8 mouse cellular contexts compared by ENCODE assay signal in genomic region chr17:78736473-78736988, GRCm38 (mm10). TPM values are rescaled to one million over a fixed set of nuclear protein-coding genes. Genes with fewer than 3 reads are reported as not detected.
A peak's percentile ranks its signal among the peaks of the same experiment; 100 is the strongest.
DNase-seq lines count a peak whose midpoint lies in the region; ATAC-seq and TF ChIP-seq lines count a peak whose summit lies in the region.

No protein-coding gene starts in this region.

- H3K27ac ChIP-seq in brown adipose tissue, adult 24 weeks (replicated peaks; ENCODE audit: low read depth, low read length): peak overlapping the region; percentile 77
- peak overlapping the region; percentile 98 for H3K27ac ChIP-seq in heart, embryonic 15.5 days
- H3K27ac ChIP-seq in liver, embryonic 14.5 days: peak overlapping the region; percentile 74
- H3K27ac ChIP-seq in neural tube, embryonic 11.5 days (ENCODE audit: low read depth, low read length): peak overlapping the region; percentile 72
- peak overlapping the region; percentile 93 for H3K27ac ChIP-seq in stomach, postnatal 0 days (replicated peaks)

- H3K4me1 ChIP-seq in brown adipose tissue, adult 24 weeks (ENCODE audit: control insufficient read depth, insufficient read depth, insufficient read length, low read length): peaks cover 14% of the 10 kb centered on the region; the same call in 1 of the 2 replicates
- H3K4me1 ChIP-seq in heart, embryonic 15.5 days (replicated peaks): peaks cover 33% of the 10 kb centered on the region
- H3K4me1 ChIP-seq in liver, embryonic 14.5 days (replicated peaks; ENCODE audit: control insufficient read depth in 2 of 2, insufficient read depth in 2 of 2, low read length in 1 of 2): peaks cover 7 to 23% of the 10 kb centered on the region in 2 experiments
- H3K4me1 ChIP-seq in neural tube, embryonic 11.5 days (ENCODE audit: control insufficient read depth, insufficient read depth, low read length): peaks cover 9% of the 10 kb centered on the region
- peaks cover 4% of the 10 kb centered on the region; the same call in 1 of the 2 replicates for H3K4me1 ChIP-seq in stomach, postnatal 0 days (replicated peaks; ENCODE audit: control insufficient read depth, insufficient read depth)

- WGBS in heart, embryonic 15.5 days: under 1% methylated on average over 60 of the region's 60 CpGs
- WGBS in liver, embryonic 14.5 days (ENCODE audit: insufficient replicate concordance): under 1% methylated on average over 60 of the region's 60 CpGs
- under 1% methylated on average over 60 of the region's 60 CpGs for WGBS in neural tube, embryonic 11.5 days
- WGBS in stomach, postnatal 0 days: under 1% methylated on average over 52 of the region's 60 CpGs

- H3K9ac ChIP-seq in heart, embryonic 15.5 days: peak overlapping the region; percentile 97
- peak overlapping the region; percentile 93 for H3K9ac ChIP-seq in liver, embryonic 14.5 days (replicated peaks)
- H3K9ac ChIP-seq in neural tube, embryonic 11.5 days (ENCODE audit: low read length): peak overlapping the region; percentile 88
- peak overlapping the region; percentile 92 for H3K9ac ChIP-seq in stomach, postnatal 0 days (ENCODE audit: low read length)

- DNase-seq in CD4-positive, CD25-positive, alpha-beta regulatory T cell, adult 2 months (ENCODE audit: low read depth, low spot score): peak; percentile 100
- peak; percentile 93 for DNase-seq in fibroblast of lung, adult 2 months (ENCODE audit: low read depth)
- DNase-seq in kidney, postnatal 25 days: peak; percentile 100
- DNase-seq in liver, embryonic 14.5 days (ENCODE audit: low read depth in 3 of 3, low spot score in 3 of 3): peak; percentile 95 to 96 (median 95)
- DNase-seq in neural tube, embryonic 11.5 days (ENCODE audit: low spot score): peak; percentile 99
- peak; percentile 100 for DNase-seq in stomach, postnatal 0 days (ENCODE audit: low spot score)

- ATAC-seq in heart, embryonic 15.5 days (replicated peaks; ENCODE audit: insufficient number of reproducible peaks, insufficient read depth, low FRiP score, low read depth): peak; percentile 99
- peak; percentile 97 for ATAC-seq in liver, embryonic 14.5 days (ENCODE audit: insufficient read depth)
- ATAC-seq in neural tube, embryonic 11.5 days (ENCODE audit: insufficient read depth, low FRiP score, low TSS enrichment): peak; percentile 97
- peak; percentile 100 for ATAC-seq in stomach, postnatal 0 days (ENCODE audit: low FRiP score, low TSS enrichment)

- TF ChIP-seq EP300 in liver, embryonic 14.5 days (IDR thresholded peaks at IDR 0.05; ENCODE audit: low read depth): no peak
- no peak for TF ChIP-seq EP300 in stomach, postnatal 0 days (optimal IDR thresholded peaks at IDR 0.05)

- TF ChIP-seq CTCF in liver, embryonic 14.5 days (IDR thresholded peaks at IDR 0.05; ENCODE audit: low read depth): no peak
- TF ChIP-seq CTCF in stomach, postnatal 0 days (IDR thresholded peaks at IDR 0.05; ENCODE audit: low read depth): peak; percentile 10; the same call in 1 of the 2 replicates

- H3K4me3 ChIP-seq in brown adipose tissue, adult 24 weeks (ENCODE audit: insufficient read depth, low read depth, low read length): peak overlapping the region; percentile 89
- H3K4me3 ChIP-seq in heart, embryonic 15.5 days: peak overlapping the region; percentile 96
- H3K4me3 ChIP-seq in liver, embryonic 14.5 days (ENCODE audit: insufficient read depth in 1 of 2, low read depth in 2 of 2, low read length in 2 of 2): peak overlapping the region; percentile 89 to 92
- H3K4me3 ChIP-seq in neural tube, embryonic 11.5 days (ENCODE audit: low read depth, low read length): peak overlapping the region; percentile 90
- peak overlapping the region; percentile 96 for H3K4me3 ChIP-seq in stomach, postnatal 0 days (ENCODE audit: low read depth, low read length)

- H3K9me3 ChIP-seq in heart, embryonic 15.5 days (replicated peaks): no peaks in the 10 kb centered on the region
- H3K9me3 ChIP-seq in liver, embryonic 14.5 days (ENCODE audit: control insufficient read depth, low read length): no peaks in the 10 kb centered on the region
- H3K9me3 ChIP-seq in neural tube, embryonic 11.5 days (ENCODE audit: control insufficient read depth, low read length): no peaks in the 10 kb centered on the region
- H3K9me3 ChIP-seq in stomach, postnatal 0 days (ENCODE audit: control insufficient read depth, low read length): no peaks in the 10 kb centered on the region

- H3K4me2 ChIP-seq in heart, embryonic 15.5 days: peak overlapping the region; percentile 75
- H3K4me2 ChIP-seq in liver, embryonic 14.5 days (ENCODE audit: low read depth): peak overlapping the region; percentile 99
- H3K4me2 ChIP-seq in neural tube, embryonic 11.5 days (ENCODE audit: low read depth): peak overlapping the region; percentile 69
- peak overlapping the region; percentile 79 for H3K4me2 ChIP-seq in stomach, postnatal 0 days (replicated peaks; ENCODE audit: low read depth)

- H3K27me3 ChIP-seq in heart, embryonic 15.5 days: no peaks in the 10 kb centered on the region
- no peaks in the 10 kb centered on the region for H3K27me3 ChIP-seq in liver, embryonic 14.5 days (ENCODE audit: control insufficient read depth, insufficient read depth, low read length)
- no peaks in the 10 kb centered on the region for H3K27me3 ChIP-seq in neural tube, embryonic 11.5 days (ENCODE audit: control insufficient read depth, insufficient read depth, low read length)
- no peaks in the 10 kb centered on the region for H3K27me3 ChIP-seq in stomach, postnatal 0 days (ENCODE audit: control insufficient read depth, insufficient read depth, low read length)

- H3K36me3 ChIP-seq in heart, embryonic 15.5 days: no peaks in the 10 kb centered on the region
- H3K36me3 ChIP-seq in liver, embryonic 14.5 days (replicated peaks; ENCODE audit: control insufficient read depth, insufficient read depth, low read depth): no peaks in the 10 kb centered on the region
- H3K36me3 ChIP-seq in neural tube, embryonic 11.5 days (ENCODE audit: control insufficient read depth, insufficient read depth, low read length): no peaks in the 10 kb centered on the region
- no peaks in the 10 kb centered on the region for H3K36me3 ChIP-seq in stomach, postnatal 0 days (ENCODE audit: control insufficient read depth, insufficient read depth, low read length)

RNA-seq across cellular contexts. Expression of gene Strn, which starts 0.5 kb away (rescaled TPM):
- polyA plus RNA-seq in brown adipose tissue, adult 24 weeks (2012; ENCODE audit: insufficient read depth, insufficient read length, missing spikeins): 6.4 and 7.8 TPM in 2 replicates
- 11.1 and 12.0 TPM in 2 replicates for polyA plus RNA-seq in heart, embryonic 15.5 days (2015; fragmentation: Nextera tagmentation; extraction: Ambion mirVana)
- polyA plus RNA-seq in liver, embryonic 14.5 days (2012; rRNA removed): 2.5 and 3.1 TPM in 2 replicates
- 3.1 and 3.2 TPM in 2 replicates for polyA plus RNA-seq in liver, embryonic 14.5 days (2014; fragmentation: Nextera tagmentation; extraction: Ambion mirVana)
- 7.3 and 7.7 TPM in 2 replicates for polyA plus RNA-seq in neural tube, embryonic 11.5 days (2014; fragmentation: Nextera tagmentation; extraction: Ambion mirVana)
- 3.2 and 3.3 TPM in 2 replicates for polyA plus RNA-seq in stomach, postnatal 0 days (2015; fragmentation: Nextera tagmentation; extraction: Ambion mirVana)

Comparison
In these comparisons a context has a peak if more than half of its experiments do, and no peak if none do; other contexts are left out.
1. Peak in every context shown above with its lines: DNase-seq, ATAC-seq, H3K4me3 ChIP-seq and H3K27ac ChIP-seq.